Mouse (Mus musculus): ENCODE measurements at regions not wholly inside any gene's neighbourhood (a gene's known extent, or its start where the extent isn't known, plus 50 kb on each side); places are given as distances from the start of the nearest gene placed in this dataset.

GRCm38 (mm10) chr11:105538421-105539210 is 51.2 kb upstream of the Tanc2 start:
- DNase-seq (ENCODE audit: low spot score) = no peak

GRCm38 (mm10) chr11:105532616-105533015 is 57.2 kb upstream of the Tanc2 start:
- DNase-seq (ENCODE audit: low spot score) = no peak

DNA sequence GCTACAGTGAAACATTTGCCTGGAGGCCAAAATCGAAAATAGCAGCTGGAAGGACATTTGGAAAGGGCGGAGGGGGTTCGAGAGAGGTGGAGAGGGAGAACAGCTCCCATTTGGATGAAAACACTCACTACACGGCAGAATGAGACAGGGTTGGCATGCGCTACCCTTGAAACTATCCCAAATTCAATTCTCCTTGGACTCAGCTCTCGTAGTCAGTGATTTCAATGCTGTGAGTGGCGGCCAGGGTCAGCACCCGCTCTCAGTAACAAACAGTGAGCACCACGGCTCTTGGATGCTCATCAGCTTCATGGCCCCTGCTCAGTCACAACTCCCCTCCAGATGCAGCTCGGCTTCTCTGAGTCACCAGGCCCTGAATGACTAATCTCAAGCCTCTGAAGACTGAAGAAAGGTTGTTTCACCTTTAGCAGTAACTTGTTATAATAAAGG is 59.1 kb upstream of the Tanc2 start:
- no peak for DNase-seq (ENCODE audit: low spot score)

DNA sequence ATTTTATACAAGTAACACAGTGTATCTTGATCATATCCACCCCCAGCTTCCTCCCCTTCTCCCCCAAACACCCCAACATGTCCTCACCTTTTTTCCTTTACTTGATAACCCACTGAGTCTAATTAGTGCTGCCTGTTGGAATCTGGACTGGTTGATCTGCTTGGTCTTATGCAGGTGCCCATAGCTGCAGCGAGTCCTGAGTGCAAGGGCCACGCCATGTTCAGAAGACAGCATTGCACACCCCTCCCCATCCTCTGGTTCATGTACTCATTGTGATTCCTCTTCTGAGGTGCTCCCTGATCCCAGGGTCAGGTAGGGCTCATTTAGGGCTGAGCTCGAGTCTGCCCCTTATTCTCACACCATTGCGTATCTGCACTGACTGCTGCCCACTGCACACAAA is 63.7 kb upstream of the Tanc2 start:
- no peak for DNase-seq (ENCODE audit: low spot score)

DNA sequence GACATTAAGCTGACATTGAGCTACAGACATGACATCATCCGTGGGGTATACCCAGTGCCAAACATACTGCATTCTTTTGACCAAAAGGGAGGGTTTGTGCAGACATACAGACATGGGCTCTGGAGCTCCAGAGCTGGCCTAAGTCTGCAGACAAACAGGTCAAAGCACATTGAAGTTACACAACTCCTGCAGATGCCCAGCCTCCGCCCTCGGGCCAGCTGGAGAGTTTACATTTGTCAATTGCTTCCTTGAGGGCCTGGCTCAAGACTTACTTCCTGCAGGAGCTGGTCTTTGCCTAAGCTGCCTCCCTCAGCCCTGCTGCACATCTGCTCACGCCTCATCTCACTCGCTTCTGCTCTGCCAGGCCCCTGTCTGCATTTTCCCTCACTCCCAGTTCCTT is 64.2 kb upstream of the Tanc2 start:
- DNase-seq (ENCODE audit: low spot score) = peak; percentile 49

DNA sequence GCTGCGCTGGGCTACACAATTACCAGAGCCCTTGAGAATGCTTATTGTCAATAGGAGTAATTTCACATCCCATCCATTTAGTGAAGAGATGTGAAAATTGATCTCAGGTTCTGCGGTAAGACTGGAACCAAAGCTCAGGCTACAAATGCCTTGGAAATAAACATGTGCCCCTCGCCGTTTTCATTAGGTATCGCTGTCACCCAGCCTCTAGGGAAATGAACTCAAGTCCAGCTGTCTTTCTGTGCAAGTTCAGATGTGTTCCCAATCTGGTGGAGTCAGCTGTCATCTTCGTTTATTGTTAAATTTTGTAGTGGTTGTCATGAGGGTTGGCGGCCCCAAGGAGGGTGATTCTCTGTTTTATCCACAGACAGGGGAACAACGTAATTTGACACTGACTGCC is 65.4 kb upstream of the Tanc2 start:
- DNase-seq (ENCODE audit: low spot score) = peak; percentile 84

DNA sequence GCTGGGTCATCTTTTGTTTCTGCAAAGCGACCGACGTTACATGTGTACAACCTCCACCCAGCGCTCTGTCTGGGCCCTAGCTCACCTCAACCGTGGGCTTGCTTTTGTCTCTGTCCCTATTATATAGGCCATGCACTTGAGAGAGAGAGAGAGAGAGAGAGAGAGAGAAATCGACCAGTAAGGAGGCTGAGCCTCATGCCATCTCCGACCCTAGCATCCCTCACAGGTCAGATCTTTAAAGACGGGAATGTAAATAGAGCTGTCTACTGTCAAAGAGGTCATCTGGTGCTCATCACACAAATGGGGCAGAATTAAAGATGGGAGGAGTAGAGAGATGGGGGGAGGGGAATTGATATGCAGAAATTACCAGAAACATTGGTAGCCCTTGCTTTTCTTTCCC is 66.0 kb upstream of the Tanc2 start:
- DNase-seq (ENCODE audit: low spot score) = peak; percentile 83

DNA sequence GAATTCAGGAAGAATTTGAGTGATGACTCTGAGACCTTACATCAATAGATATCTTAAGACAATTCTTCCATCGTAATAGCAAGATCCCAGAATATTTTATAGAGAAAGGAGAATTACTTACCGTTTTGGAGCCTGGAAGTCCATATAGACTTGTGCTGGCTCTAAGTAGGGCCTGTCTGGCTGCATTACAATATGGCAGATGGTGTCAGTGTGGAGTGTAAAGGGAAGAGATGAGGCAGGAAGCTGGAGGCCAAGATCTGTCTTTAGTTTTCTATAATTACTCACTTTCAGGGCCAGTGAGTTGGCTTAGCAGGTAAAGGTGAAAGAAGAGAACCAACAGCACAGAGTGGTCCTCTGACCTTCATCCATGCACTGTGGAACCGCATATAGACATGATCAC is 63.9 kb upstream of the March10 start:
- no peak for DNase-seq (ENCODE audit: low spot score)

DNA sequence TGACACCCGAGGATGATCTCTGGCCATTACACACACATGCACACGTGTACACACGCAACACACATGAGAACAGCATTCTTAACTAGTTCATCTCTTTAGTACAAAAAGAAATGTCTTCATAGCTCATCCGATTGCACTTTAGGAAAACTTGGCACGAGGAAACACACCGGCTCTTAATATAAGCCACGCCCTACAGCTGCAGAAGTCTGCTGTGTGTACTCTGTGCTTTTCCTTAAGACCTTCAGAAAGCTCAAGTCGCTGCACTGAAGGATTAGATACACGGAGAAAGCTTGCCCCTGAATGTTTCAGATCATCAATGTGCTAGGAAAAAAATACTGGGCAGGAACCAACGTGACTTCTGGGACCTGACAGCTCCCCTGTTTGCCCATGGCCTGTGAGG is 56.7 kb upstream of the March10 start:
- DNase-seq (ENCODE audit: low spot score) = no peak

GRCm38 (mm10) chr11:105510626-105511025 is 54.1 kb upstream of the March10 start:
- no peak for DNase-seq (ENCODE audit: low spot score)

DNA sequence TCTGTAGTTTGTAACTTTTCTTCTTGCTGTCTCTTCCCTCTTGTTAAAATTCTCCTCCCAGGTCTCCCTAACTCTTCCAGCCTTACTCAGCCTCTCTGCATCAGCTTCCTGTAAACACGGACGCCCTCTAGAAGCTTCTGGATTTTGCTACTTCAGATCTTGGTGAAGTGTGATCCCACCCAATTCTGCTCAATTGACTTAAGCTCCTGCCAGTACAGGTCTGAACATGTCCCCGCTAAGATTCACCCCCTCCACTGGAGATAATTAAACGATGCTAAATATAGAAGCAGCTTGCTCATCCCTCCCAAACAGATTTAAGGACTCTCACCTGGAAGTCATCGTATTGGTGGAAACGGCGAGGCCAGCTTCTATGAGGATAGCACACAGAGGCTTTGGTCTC is 53.5 kb upstream of the March10 start:
- DNase-seq (ENCODE audit: low spot score) = no peak

GRCm38 (mm10) chr11:105508660-105509038 is 52.1 kb upstream of the March10 start:
- no peak for DNase-seq (ENCODE audit: low spot score)

DNA sequence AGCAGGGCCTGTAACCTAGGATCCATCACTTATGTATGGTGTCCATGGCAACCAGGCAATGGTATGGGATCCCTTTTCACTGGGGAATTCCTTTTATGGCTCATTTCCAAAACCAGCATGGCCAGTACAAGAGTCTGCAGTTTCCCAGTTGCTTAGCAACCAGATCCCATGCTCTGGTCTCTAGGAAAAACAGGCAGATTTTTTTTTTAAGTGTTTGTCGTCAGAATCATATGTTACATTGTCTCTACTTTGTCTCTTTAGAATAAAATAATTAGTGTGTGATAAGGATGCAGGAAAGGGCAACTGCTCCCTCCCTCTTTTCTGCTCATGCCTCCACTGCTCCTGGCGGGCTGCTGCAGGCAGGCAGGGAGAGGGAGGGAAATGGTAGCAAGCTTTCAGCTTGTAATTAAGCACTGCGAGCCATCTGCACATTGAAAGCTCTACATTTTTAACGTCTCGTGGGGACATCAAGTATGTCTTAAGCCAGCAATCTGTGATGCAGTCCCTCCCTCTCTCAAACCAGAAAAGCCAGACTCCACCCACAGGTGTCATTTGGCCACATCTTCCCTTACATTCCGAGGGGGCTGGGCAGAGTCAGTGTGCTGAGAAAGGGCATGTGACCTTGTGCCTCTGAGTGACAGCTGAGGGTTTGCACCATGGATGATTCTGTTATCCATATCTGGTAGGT is 51.6 kb upstream of the March10 start:
- peak; percentile 77 for DNase-seq (ENCODE audit: low spot score)

- DNase-seq (ENCODE audit: low spot score) = no peak
These were observed 50.9 kb upstream of the March10 start for GRCm38 (mm10) chr11:105507332-105507971.

Data from retina, embryonic 14.5 days (tissue).